Mouse (Mus musculus): Measurements from ENCODE around the gene Wdr54.

- no peak for TF ChIP-seq ETS1 (conservative IDR thresholded peaks at IDR 0.05; ENCODE audit: low read depth, low read length)
- TF ChIP-seq CTCF (conservative IDR thresholded peaks at IDR 0.05 in 1 of 2, IDR thresholded peaks at IDR 0.05 in 1 of 2; ENCODE audit: low read depth in 2 of 2, low read length in 2 of 2): no peak
- no peak for TF ChIP-seq USF1 (IDR thresholded peaks at IDR 0.05; ENCODE audit: low read depth, low read length)
- no peak for TF ChIP-seq MAX (IDR thresholded peaks at IDR 0.05; ENCODE audit: low read length)
- no peak for TF ChIP-seq MAZ (IDR thresholded peaks at IDR 0.05; ENCODE audit: low read depth, low read length)
- TF ChIP-seq ZNF384 (IDR thresholded peaks at IDR 0.05; ENCODE audit: low read depth, low read length): no peak
- no peak for TF ChIP-seq UBTF (IDR thresholded peaks at IDR 0.05; ENCODE audit: low read depth, low read length)
- no peak for TF ChIP-seq POLR2A (IDR thresholded peaks at IDR 0.05; ENCODE audit: low read depth, low read length)
- TF ChIP-seq NELFE (IDR thresholded peaks at IDR 0.05; ENCODE audit: low read depth, low read length): no peak
- TF ChIP-seq ZKSCAN1 (IDR thresholded peaks at IDR 0.05; ENCODE audit: borderline replicate concordance, low read depth, low read length): no peak
- TF ChIP-seq GABPA (IDR thresholded peaks at IDR 0.05; ENCODE audit: insufficient replicate concordance, low read depth, low read length): no peak
- no peak for TF ChIP-seq CHD1 (IDR thresholded peaks at IDR 0.05; ENCODE audit: low read depth, low read length)
Observed at GRCm38 (mm10) chr6:83125331-83125730, 30.9 kb downstream of the Wdr54 start, which contains the start of gene Ino80b.

All from CH12.LX (cell line).